Mouse (Mus musculus) kidney, adult 10 weeks (tissue): ENCODE data around the gene Smc3. TPM values are rescaled to one million over a fixed set of nuclear protein-coding genes. Genes with fewer than 3 reads are reported as not detected.

Source experiments
- polyA plus RNA-seq: library from polyadenylated mRNA; stranded (reverse); fragments of 350-450 nt; fragmentation: Illumina TruSeq; extraction: RNeasy Lipid Tissue Mini Kit (QIAGEN cat#74804); gene quantifications from one replicate; pipeline ENCODE4 v1.2.3, GENCODE M21; 2014; ENCODE audit warnings: low read depth, low replicate concordance

The Smc3 gene
- 62.9 TPM for polyA plus RNA-seq

DNA sequence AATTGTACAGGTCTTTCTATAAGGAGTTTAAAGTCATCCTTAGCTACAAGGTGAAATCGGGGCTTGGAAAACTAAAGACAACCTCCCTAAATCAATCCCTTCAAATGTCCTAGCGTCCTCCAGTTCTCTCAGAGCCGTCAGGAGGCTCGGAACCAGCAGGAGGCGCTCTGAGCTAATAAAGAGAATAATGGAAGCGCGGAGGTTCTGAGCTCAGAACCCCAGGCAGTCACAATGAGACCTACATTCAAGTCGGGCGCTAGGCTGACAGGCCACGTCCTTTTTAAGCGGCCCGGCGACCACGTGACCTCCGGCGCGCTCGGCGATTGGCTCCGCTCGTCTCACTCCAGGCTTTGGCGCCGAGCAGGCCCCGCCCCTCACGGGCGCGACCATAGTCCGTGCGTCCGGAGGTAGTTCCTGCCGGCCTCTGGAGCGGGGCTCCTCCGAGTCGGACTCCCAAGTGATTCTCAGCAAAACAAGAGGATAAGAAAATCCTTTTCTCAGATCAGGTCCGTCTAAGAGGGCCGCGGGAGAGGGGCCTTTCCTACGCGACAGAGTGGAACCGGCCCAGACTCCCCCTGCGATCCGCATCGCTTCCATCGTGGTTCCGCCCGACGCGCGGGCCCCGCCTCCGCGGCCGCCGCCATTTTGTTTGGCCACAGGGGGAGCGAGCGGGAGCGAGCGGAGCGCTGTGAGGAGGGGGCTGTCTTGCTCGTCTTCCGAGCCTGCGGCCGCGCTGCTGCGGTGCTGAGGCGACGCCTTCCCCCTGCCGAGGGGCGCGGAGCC lies at the start of gene Smc3:
TSS of gene Smc3 (plus strand) at position 642 of the 783 bp plus-strand sequence.

DNA sequence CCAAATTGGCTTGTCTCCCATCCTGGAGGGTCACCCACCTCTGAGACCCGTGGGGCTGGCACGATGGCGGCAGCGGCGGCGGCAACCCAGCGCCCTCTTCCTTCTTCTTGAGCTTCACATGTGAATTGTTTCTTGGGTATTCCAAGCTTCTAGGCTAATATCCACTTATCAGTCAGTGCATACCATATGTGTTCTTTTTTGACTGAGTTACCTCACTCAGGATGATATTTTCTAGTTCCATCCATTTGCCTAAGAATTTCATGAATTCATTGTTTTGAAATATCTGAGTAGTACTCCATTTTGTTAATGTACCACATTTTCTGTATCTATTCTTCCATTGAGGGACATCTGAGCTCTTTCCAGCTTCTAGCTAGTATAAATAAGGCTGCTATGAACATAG lies 11.2 kb upstream of the Smc3 start, which contains the start of gene Nutf2-ps1:
TSS of gene Nutf2-ps1 (minus strand) at position 101 of the 400 bp plus-strand sequence.

DNA sequence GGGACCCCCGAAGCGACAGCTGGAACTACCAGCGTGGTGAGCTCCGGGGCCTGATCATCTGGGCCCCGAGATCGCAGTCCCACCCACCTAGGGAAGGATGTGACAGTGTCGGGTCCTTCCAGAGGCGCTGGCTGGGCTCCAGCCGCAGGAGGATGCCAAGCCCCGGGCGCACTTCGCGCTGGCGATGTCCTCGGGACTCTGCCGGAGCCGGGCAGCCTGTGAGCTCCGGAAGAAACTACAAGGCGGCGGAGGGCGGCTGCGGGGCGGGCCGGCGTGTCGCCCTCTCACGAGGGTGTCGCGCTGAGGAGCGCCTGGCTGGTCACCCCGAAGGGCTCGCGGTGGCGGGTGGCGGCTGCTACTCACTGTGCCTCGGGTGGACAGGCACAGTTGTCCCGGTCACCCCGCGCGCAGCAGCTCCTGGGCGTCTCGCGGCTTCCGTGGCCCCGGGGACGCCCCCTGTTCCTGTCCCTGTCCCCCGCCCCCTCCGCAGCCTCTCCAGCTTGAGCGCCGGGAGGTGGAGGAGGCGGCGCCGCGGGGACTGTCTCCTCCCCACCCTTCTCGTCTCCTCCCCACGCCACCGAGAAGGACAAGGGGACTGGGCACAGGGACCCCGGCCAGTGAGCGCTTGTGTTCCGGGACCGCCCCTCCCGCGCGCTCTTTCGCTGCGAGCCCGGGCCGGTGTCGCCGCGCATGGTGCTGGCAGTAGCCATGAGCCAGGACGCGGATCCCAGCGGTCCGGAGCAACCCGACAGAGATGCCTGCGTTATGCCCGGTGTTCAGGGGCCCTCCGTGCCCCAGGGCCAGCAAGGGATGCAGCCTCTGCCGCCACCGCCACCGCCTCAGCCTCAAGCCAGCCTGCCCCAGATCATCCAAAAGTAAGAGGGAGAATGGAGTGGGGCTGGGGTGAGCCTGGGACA lies 76.8 kb downstream of the Smc3 start, which contains the start of gene Rbm20:
TSS of gene Rbm20 (plus strand) at position 589 of the 917 bp plus-strand sequence.

Other genes with a start within 250 kb of the Smc3 start
- gene Gm10197, start 228.6 kb upstream of the Smc3 start, polyA plus RNA-seq: not detected
- 79.0 TPM for gene Smndc1, start 209.8 kb upstream of the Smc3 start, polyA plus RNA-seq
- 0.24 TPM for gene Dusp5, start 71.3 kb upstream of the Smc3 start, polyA plus RNA-seq
- 22.1 TPM for gene Nutf2-ps1, start 11.3 kb upstream of the Smc3 start, polyA plus RNA-seq
- 1.9 TPM for gene Rbm20, start 76.9 kb downstream of the Smc3 start, polyA plus RNA-seq